Mouse (Mus musculus) heart, embryonic 12.5 days (tissue): ENCODE measurements at regions not wholly inside any gene's neighbourhood (a gene's known extent, or its start where the extent isn't known, plus 50 kb on each side); places are given as distances from the start of the nearest gene placed in this dataset.
A peak's percentile ranks its signal among the peaks of the same experiment; 100 is the strongest.

Source experiments
- ATAC-seq: fragments of 200-750 bp; cut with Nextera tagmentation; 2 replicates; pipeline ENCODE4 v1.8.0; 2017; ENCODE audit warnings: moderate TSS enrichment, moderate library complexity; ENCODE audit not compliant: insufficient number of reproducible peaks, low FRiP score
- H3K27ac ChIP-seq: fragments of 300-500 bp; sonication (generic); 2 replicates; pipeline ENCODE4 v1.5.1; 2016; ENCODE audit warnings: mild to moderate bottlenecking, moderate library complexity; ENCODE audit not compliant: poor library complexity, severe bottlenecking
- H3K27me3 ChIP-seq: fragments of 300-500 bp; sonication (generic); replicated peaks from 2 replicates; pipeline ENCODE4 v1.6.1; 2016; ENCODE audit warnings: mild to moderate bottlenecking, moderate library complexity
- H3K36me3 ChIP-seq: fragments of 300-500 bp; sonication (generic); 2 replicates; pipeline ENCODE4 v1.6.1; 2016; ENCODE audit warnings: mild to moderate bottlenecking, moderate library complexity
- H3K4me1 ChIP-seq: fragments of 300-500 bp; sonication (generic); replicated peaks from 2 replicates; pipeline ENCODE4 v1.6.1; 2016; ENCODE audit warnings: mild to moderate bottlenecking
- H3K4me2 ChIP-seq: fragments of 300-500 bp; sonication (generic); 2 replicates; pipeline ENCODE4 v1.6.1; 2016; ENCODE audit warnings: mild to moderate bottlenecking, moderate library complexity
- H3K4me3 ChIP-seq: fragments of 300-500 bp; sonication (generic); 2 replicates; pipeline ENCODE4 v1.5.1; 2016; ENCODE audit warnings: mild to moderate bottlenecking
- H3K9ac ChIP-seq: fragments of 300-500 bp; sonication (generic); 2 replicates; pipeline ENCODE4 v1.6.1; 2016; ENCODE audit warnings: mild to moderate bottlenecking, moderate library complexity
- H3K9me3 ChIP-seq: fragments of 300-500 bp; sonication (generic); replicated peaks from 2 replicates; pipeline ENCODE4 v1.6.1; 2016; ENCODE audit warnings: mild to moderate bottlenecking, moderate library complexity
- WGBS: fragments of 180-500 bp; shearing (Covaris S2); methylation state at CpG from one replicate; pipeline ENCODE4 v1.1.7; 2016; 5-methylcytosine and 5-hydroxymethylcytosine counted together

GRCm38 (mm10) chr10:121150668-121151067 is 116.9 kb downstream of the Wif1 start:
- H3K4me3 ChIP-seq = no peak overlapping the region

GRCm38 (mm10) chr10:121153625-121154024 is 119.9 kb downstream of the Wif1 start:
- Histone ChIP-seq H3K9me3 (no peaks in the 10 kb centered on the region), H3K27ac (no peak overlapping the region), H3K36me3 (no peaks in the 10 kb centered on the region), H3K4me2 (no peak overlapping the region), H3K27me3 (no peaks in the 10 kb centered on the region), H3K9ac (no peak overlapping the region), H3K4me1 (peaks cover 9% of the 10 kb centered on the region), H3K4me3 (no peak overlapping the region)
- no peak for ATAC-seq
- WGBS = 27% methylated on average over 4 of the region's 4 CpGs

More at GRCm38 (mm10) chr10:121150668-121151067, 116.9 kb downstream of the Wif1 start:
- no peaks in the 10 kb centered on the region for H3K27me3 ChIP-seq
- H3K9ac ChIP-seq = no peak overlapping the region
- no peak overlapping the region for H3K27ac ChIP-seq
- H3K36me3 ChIP-seq = no peaks in the 10 kb centered on the region
- H3K4me2 ChIP-seq = no peak overlapping the region
- peaks cover 9% of the 10 kb centered on the region for H3K4me1 ChIP-seq
- no peak for ATAC-seq
- 68% methylated on average over 9 of the region's 9 CpGs for WGBS
- H3K9me3 ChIP-seq = no peaks in the 10 kb centered on the region

DNA sequence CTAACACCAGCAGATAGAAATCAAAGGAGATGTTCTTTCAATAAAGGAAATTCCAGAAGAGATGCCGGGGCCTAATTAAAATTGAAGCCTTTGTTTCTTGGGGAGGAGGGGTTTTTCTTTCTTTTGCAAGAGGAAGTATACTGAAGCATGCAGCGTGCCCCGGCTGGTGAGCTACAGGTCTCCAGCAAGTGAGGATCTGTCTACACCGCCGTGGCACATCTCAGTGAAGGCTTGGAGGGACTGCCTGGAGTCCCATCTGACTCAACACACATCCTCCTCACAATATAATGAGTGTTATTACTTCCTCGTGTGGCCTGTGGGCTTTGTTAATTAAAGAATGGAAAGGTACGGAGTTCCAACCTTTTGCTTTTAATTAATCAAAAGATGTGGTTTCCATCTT is 126.7 kb downstream of the Wif1 start:
- no peak overlapping the region for H3K4me3 ChIP-seq
- H3K36me3 ChIP-seq = no peaks in the 10 kb centered on the region
- no peak for ATAC-seq
- no peak overlapping the region for H3K27ac ChIP-seq
- H3K4me1 ChIP-seq = peaks cover 12% of the 10 kb centered on the region
- H3K4me2 ChIP-seq = no peak overlapping the region
- peaks cover 7% of the 10 kb centered on the region; the same call in 1 of the 2 replicates for H3K9me3 ChIP-seq
- H3K9ac ChIP-seq = no peak overlapping the region
- no peaks in the 10 kb centered on the region for H3K27me3 ChIP-seq
- WGBS = 80% methylated on average over 7 of the region's 7 CpGs

GRCm38 (mm10) chr10:121161201-121161600 is 127.4 kb downstream of the Wif1 start:
- ATAC-seq = no peak
- H3K9ac ChIP-seq = no peak overlapping the region
- peaks cover 12% of the 10 kb centered on the region for H3K4me1 ChIP-seq
- no peak overlapping the region for H3K27ac ChIP-seq
- H3K36me3 ChIP-seq = no peaks in the 10 kb centered on the region
- H3K9me3 ChIP-seq = peaks cover 7% of the 10 kb centered on the region; the same call in 1 of the 2 replicates
- H3K4me2 ChIP-seq = no peak overlapping the region
- no peak overlapping the region for H3K4me3 ChIP-seq
- WGBS = 56% methylated on average over 11 of the region's 11 CpGs
- H3K27me3 ChIP-seq = no peaks in the 10 kb centered on the region

DNA sequence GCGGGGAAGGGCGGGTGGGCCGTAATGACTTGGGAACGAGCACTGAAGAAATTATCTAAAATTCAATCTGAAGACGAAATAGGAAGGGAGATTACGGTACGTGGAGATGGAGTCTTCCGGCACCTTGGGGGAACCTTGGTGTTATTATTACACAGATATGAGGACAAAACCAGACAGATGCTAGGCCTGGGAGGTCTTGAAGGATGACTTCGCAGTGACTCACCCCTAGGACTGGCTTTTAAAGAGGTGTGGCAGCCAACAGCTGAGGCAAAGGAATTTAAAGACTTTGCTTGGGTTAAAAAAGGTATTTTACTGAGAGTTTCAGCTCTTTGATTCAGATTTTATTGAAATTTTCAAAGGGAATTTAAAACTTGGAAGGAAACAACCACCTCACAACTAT is 140.3 kb downstream of the Wif1 start:
- H3K9ac ChIP-seq = no peak overlapping the region
- H3K4me1 ChIP-seq = peaks cover 5% of the 10 kb centered on the region
- WGBS = 79% methylated on average over 9 of the region's 9 CpGs
- no peak overlapping the region for H3K4me3 ChIP-seq
- H3K36me3 ChIP-seq = no peaks in the 10 kb centered on the region
- no peak overlapping the region for H3K27ac ChIP-seq
- H3K27me3 ChIP-seq = no peaks in the 10 kb centered on the region
- ATAC-seq = no peak
- no peak overlapping the region for H3K4me2 ChIP-seq
- H3K9me3 ChIP-seq = 0 out of 2 replicates have a peak, but pooled peaks cover 3% of the 10 kb centered on the region

GRCm38 (mm10) chr10:121189139-121189538 is 155.4 kb downstream of the Wif1 start:
- 88% methylated on average over 7 of the region's 7 CpGs for WGBS
- ATAC-seq = no peak

DNA sequence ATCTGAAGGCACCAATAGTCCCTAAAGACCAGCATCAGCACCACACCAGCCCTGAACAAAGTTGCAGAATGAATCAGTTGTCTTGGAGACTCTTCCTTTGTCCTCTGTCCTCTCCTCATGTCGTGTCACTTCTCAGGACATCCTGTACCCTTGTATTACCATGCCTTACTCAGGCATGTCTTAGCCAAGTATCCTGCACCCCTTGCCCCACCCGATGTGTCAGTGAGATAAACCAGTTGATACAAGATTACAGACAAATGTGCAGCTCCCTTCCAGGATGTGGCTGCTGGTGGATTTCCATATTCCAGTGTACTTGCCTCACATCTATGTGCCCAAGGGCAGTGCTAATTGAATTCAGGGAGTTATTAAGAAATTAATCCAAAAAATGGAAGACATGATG is 151.8 kb downstream of the Tbc1d30 start:
- H3K27me3 ChIP-seq = 0 out of 2 replicates have a peak, but pooled peaks cover 3% of the 10 kb centered on the region
- no peak overlapping the region for H3K27ac ChIP-seq
- no peak overlapping the region for H3K9ac ChIP-seq
- no peak overlapping the region for H3K4me3 ChIP-seq
- H3K4me2 ChIP-seq = no peak overlapping the region
- ATAC-seq = no peak
- H3K4me1 ChIP-seq = no peaks in the 10 kb centered on the region
- H3K9me3 ChIP-seq = no peaks in the 10 kb centered on the region
- H3K36me3 ChIP-seq = no peaks in the 10 kb centered on the region
- whole genome bisulfite sequencing = 55% methylated on average over 2 of the region's 2 CpGs

More at GRCm38 (mm10) chr10:121189139-121189538, 155.4 kb downstream of the Wif1 start:
- no peaks in the 10 kb centered on the region for H3K9me3 ChIP-seq
- H3K36me3 ChIP-seq = no peaks in the 10 kb centered on the region
- H3K27ac ChIP-seq = no peak overlapping the region
- H3K27me3 ChIP-seq = no peaks in the 10 kb centered on the region
- no peak overlapping the region for H3K4me2 ChIP-seq
- no peak overlapping the region for H3K9ac ChIP-seq
- no peak overlapping the region for H3K4me3 ChIP-seq
- no peaks in the 10 kb centered on the region for H3K4me1 ChIP-seq

GRCm38 (mm10) chr10:121202531-121202930 is 148.5 kb downstream of the Tbc1d30 start:
- Histone ChIP-seq H3K4me3 (no peak overlapping the region), H3K4me1 (peaks cover 8% of the 10 kb centered on the region), H3K4me2 (no peak overlapping the region), H3K9ac (no peak overlapping the region), H3K36me3 (no peaks in the 10 kb centered on the region), H3K27ac (no peak overlapping the region), H3K27me3 (0 out of 2 replicates have a peak, but pooled peaks cover 3% of the 10 kb centered on the region), H3K9me3 (no peaks in the 10 kb centered on the region)
- WGBS = 76% methylated on average over 7 of the region's 7 CpGs
- no peak for ATAC-seq

DNA sequence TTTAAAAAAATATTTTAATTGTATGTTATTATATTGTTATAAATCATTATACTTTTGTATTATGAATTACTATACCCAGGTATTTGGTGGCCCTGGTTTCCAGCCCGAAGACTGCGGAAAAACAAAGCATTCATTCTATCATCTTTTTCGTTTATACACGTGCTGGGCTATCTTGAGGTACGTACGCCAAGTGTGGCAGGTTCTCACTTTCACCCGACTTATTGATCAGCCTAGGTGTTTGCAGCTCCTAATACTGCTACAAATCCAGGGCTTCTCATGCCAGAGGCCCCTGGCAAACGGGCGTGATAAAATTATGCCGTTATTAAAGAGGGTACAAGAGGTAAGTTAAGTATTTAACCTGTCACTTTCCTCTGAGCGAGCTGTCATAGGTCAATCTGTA is 145.5 kb downstream of the Tbc1d30 start:
- no peak overlapping the region for H3K9ac ChIP-seq
- no peak overlapping the region for H3K4me3 ChIP-seq
- H3K4me2 ChIP-seq = no peak overlapping the region
- WGBS = 87% methylated on average over 11 of the region's 11 CpGs
- peaks cover 8% of the 10 kb centered on the region for H3K4me1 ChIP-seq
- 0 out of 2 replicates have a peak overlapping the region, but pooled peaks have one; percentile 32 for H3K27ac ChIP-seq
- H3K27me3 ChIP-seq = no peaks in the 10 kb centered on the region
- H3K36me3 ChIP-seq = no peaks in the 10 kb centered on the region
- no peaks in the 10 kb centered on the region for H3K9me3 ChIP-seq
- ATAC-seq = no peak

DNA sequence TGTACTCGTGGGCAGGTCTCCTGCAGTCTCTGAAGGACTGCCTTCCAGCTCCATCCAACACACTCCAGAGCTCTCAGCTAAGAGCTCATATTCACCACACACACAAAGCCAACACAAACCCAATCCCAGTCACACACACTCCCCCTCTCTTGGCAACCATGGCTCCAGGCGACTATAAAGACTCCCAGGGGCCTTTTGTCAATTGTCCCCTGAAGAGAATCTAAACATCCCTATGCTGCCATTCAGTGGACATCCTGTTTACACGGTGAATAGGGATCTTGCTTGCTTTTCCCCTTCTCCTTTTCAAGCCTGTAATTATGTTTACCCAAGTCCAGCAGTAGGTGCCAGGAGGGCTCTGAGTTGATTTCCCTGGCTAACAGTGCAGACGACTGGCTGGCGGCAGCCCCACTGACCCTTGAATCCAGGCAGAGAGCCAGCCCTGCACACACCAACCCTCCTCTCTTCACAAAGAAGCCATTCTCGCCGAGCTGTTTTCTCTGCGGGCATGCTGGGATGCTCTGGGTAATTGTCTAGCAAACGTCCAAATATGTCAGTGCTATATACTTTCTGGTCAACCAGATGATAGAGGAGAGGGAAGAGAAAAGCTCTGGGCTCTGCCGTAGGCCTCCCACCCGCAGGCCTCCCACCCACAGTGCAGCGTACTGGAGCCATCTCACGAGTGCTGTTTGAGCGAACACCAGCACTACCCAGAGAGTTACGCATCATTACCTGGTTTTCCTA is 144.9 kb downstream of the Tbc1d30 start:
- Histone ChIP-seq H3K4me3 (no peak overlapping the region), H3K27ac (0 out of 2 replicates have a peak overlapping the region, but pooled peaks have one; percentile 32), H3K9ac (no peak overlapping the region), H3K27me3 (no peaks in the 10 kb centered on the region), H3K36me3 (no peaks in the 10 kb centered on the region), H3K9me3 (no peaks in the 10 kb centered on the region), H3K4me1 (peaks cover 8% of the 10 kb centered on the region), H3K4me2 (no peak overlapping the region)
- ATAC-seq = peak; percentile 33; the same call in 1 of the 2 replicates
- 49% methylated on average over 15 of the region's 15 CpGs for WGBS

GRCm38 (mm10) chr10:121206743-121207039 is 144.4 kb downstream of the Tbc1d30 start:
- no peak for ATAC-seq
- Histone ChIP-seq H3K9ac (no peak overlapping the region), H3K27ac (no peak overlapping the region), H3K4me3 (no peak overlapping the region), H3K27me3 (no peaks in the 10 kb centered on the region), H3K4me2 (no peak overlapping the region), H3K36me3 (no peaks in the 10 kb centered on the region), H3K9me3 (no peaks in the 10 kb centered on the region), H3K4me1 (peaks cover 8% of the 10 kb centered on the region)
- WGBS = 78% methylated on average over 3 of the region's 3 CpGs
